Mouse (Mus musculus) forebrain, embryonic 11.5 days (tissue): ENCODE data around the gene Prss48. TPM values are rescaled to one million over a fixed set of nuclear protein-coding genes. Genes with fewer than 3 reads are reported as not detected.

ENCODE experiments used
- ATAC-seq: fragments of 200-750 bp; cut with Nextera tagmentation; replicated peaks from 2 replicates; pipeline ENCODE4 v1.8.0; 2017; ENCODE audit warnings: moderate TSS enrichment; ENCODE audit not compliant: low FRiP score
- DNase-seq: peaks from one replicate; pipeline ENCODE4 v3.0.0-alpha.2; 2017; ENCODE audit warnings: low spot score
- H3K27ac ChIP-seq: fragments of 300-500 bp; sonication (generic); 2 replicates; pipeline ENCODE4 v1.5.1; 2014; ENCODE audit warnings: low read depth, low read length
- H3K27me3 ChIP-seq: fragments of 300-500 bp; sonication (generic); 2 replicates; pipeline ENCODE4 v1.6.1; 2014; ENCODE audit warnings: mild to moderate bottlenecking, low read length, mixed read lengths; ENCODE audit not compliant: control insufficient read depth, insufficient read depth
- H3K36me3 ChIP-seq: fragments of 300-500 bp; sonication (generic); 2 replicates; pipeline ENCODE4 v1.6.1; 2014; ENCODE audit warnings: mild to moderate bottlenecking, low read length, moderate library complexity, mixed read lengths; ENCODE audit not compliant: control insufficient read depth, insufficient read depth
- H3K4me1 ChIP-seq: fragments of 300-500 bp; sonication (generic); replicated peaks from 2 replicates; pipeline ENCODE4 v1.6.1; 2014; ENCODE audit warnings: low read length, mixed read lengths; ENCODE audit not compliant: control insufficient read depth, insufficient read depth
- H3K4me2 ChIP-seq: fragments of 300-500 bp; sonication (generic); 2 replicates; pipeline ENCODE4 v1.6.1; 2014; ENCODE audit warnings: low read depth, mild to moderate bottlenecking, low read length, moderate library complexity, mixed read lengths; ENCODE audit not compliant: severe bottlenecking
- H3K4me3 ChIP-seq: fragments of 300-500 bp; sonication (generic); 2 replicates; pipeline ENCODE4 v1.5.1; 2014; ENCODE audit warnings: low read depth, low read length
- H3K9ac ChIP-seq: fragments of 300-500 bp; sonication (generic); 2 replicates; pipeline ENCODE4 v1.6.1; 2014; ENCODE audit warnings: low read length
- H3K9me3 ChIP-seq: fragments of 300-500 bp; sonication (generic); 2 replicates; pipeline ENCODE4 v1.6.1; 2016; ENCODE audit warnings: low read length, mixed read lengths; ENCODE audit not compliant: control insufficient read depth
- WGBS: fragments of 180-500 bp; shearing (Covaris S2); extraction: QIAGEN DNeasy Blood & Tissue Kit; methylation state at CpG from one replicate; pipeline ENCODE4 v1.1.7; 2014; 5-methylcytosine and 5-hydroxymethylcytosine counted together
- polyA plus RNA-seq: library from polyadenylated mRNA; unstranded; fragments of >200 nt; fragmentation: Nextera tagmentation; extraction: Ambion mirVana; gene quantifications from 2 replicates; pipeline ENCODE4 v1.2.1, GENCODE M21; 2014

Gene Prss48
- polyA plus RNA-seq: 0.29 TPM in 1 of 2 replicates, not detected in the other

- no peak within 1 kb of the TSS for H3K4me3 ChIP-seq
- H3K27me3 ChIP-seq: no peaks in the 10 kb centered on the region
- ATAC-seq (no peak), DNase-seq (peak; percentile 56)
- no peak within 1 kb of the TSS for H3K27ac ChIP-seq
- no peaks in the 10 kb centered on the region for H3K36me3 ChIP-seq
- no peaks in the 10 kb centered on the region for H3K9me3 ChIP-seq
- H3K4me2 ChIP-seq: no peak within 1 kb of the TSS
- no peak within 1 kb of the TSS for H3K9ac ChIP-seq
- WGBS: 78% methylated on average over 17 of the region's 17 CpGs
- H3K4me1 ChIP-seq: no peaks in the 10 kb centered on the region
Measured at GRCm38 (mm10) chr3:86002423-86002822, at the start of gene Prss48. Prss48 (minus strand) TSS chr3:86002491.

GRCm38 (mm10) chr3:86049041-86049440 lies 46.8 kb upstream of the Prss48 start:
- ATAC-seq: no peak
- Histone ChIP-seq H3K27ac (no peak overlapping the region), H3K9me3 (no peaks in the 10 kb centered on the region; the same call in 1 of the 2 replicates), H3K27me3 (no peaks in the 10 kb centered on the region), H3K36me3 (no peaks in the 10 kb centered on the region), H3K9ac (no peak overlapping the region), H3K4me1 (no peaks in the 10 kb centered on the region), H3K4me3 (no peak overlapping the region), H3K4me2 (no peak overlapping the region)
- WGBS: 80% methylated on average over 2 of the region's 2 CpGs
- DNase-seq: no peak

GRCm38 (mm10) chr3:86047686-86048408 lies 45.6 kb upstream of the Prss48 start:
- Histone ChIP-seq H3K4me2 (no peak overlapping the region), H3K4me3 (no peak overlapping the region), H3K27ac (no peak overlapping the region), H3K27me3 (no peaks in the 10 kb centered on the region), H3K36me3 (no peaks in the 10 kb centered on the region), H3K4me1 (no peaks in the 10 kb centered on the region), H3K9me3 (no peaks in the 10 kb centered on the region; the same call in 1 of the 2 replicates), H3K9ac (no peak overlapping the region)
- 95% methylated on average over 9 of the region's 9 CpGs for WGBS
- ATAC-seq (no peak), DNase-seq (no peak)

DNA sequence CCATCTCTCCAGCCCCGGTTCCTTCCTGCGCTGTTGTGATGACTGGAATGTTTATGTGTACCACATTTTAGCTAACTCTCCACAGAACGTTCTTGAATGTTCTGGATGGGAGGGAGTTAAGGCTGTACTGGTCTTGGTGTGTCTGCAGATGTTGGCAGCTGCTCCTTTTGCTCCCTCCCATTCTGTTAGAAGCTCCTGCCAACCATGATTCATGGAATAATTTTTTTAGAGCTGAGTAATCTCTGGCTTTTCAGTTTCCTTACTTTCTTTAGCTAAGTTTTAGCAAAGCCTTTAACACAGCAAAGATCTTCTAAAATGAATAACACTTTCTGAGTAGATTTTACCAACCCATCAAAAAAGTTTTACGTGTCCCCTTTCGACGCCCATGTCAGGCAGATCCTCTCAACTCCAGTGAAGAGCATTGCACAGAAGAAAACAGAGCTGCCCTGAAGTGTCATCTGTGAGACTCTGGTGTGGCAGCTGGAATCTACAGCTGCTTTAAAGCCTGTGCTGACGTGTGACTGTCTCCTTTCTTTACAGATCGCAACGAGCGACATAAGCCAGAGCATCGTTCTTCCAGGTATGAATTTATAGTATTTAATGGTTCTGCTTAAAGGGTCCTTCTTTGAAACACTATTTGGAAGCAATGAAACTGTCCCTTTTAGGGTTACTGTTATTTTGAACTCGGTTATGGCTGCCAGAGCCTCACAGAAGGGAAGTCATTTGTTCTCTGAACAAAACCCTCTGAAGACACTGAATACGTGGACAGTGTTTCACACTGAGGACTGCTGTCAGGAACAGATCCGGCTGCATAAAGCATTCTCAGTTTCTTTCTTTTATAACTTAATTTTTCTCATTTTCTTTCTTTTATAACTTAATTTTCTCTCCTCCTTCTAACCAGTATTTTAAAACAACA lies 38.3 kb upstream of the Prss48 start:
- Histone ChIP-seq H3K4me1 (no peaks in the 10 kb centered on the region), H3K9ac (no peak overlapping the region), H3K4me2 (no peak overlapping the region), H3K4me3 (no peak overlapping the region), H3K36me3 (no peaks in the 10 kb centered on the region), H3K9me3 (no peaks in the 10 kb centered on the region), H3K27me3 (no peaks in the 10 kb centered on the region), H3K27ac (no peak overlapping the region)
- ATAC-seq (no peak), DNase-seq (no peak)
- WGBS: 80% methylated on average over 14 of the region's 14 CpGs

GRCm38 (mm10) chr3:86038648-86039047 lies 36.4 kb upstream of the Prss48 start:
- Histone ChIP-seq H3K4me3 (no peak overlapping the region), H3K36me3 (no peaks in the 10 kb centered on the region), H3K9ac (no peak overlapping the region), H3K4me2 (no peak overlapping the region), H3K27ac (no peak overlapping the region), H3K4me1 (no peaks in the 10 kb centered on the region), H3K27me3 (no peaks in the 10 kb centered on the region), H3K9me3 (no peaks in the 10 kb centered on the region)
- ATAC-seq (no peak), DNase-seq (no peak)
- 54% methylated on average over 3 of the region's 3 CpGs for WGBS

DNA sequence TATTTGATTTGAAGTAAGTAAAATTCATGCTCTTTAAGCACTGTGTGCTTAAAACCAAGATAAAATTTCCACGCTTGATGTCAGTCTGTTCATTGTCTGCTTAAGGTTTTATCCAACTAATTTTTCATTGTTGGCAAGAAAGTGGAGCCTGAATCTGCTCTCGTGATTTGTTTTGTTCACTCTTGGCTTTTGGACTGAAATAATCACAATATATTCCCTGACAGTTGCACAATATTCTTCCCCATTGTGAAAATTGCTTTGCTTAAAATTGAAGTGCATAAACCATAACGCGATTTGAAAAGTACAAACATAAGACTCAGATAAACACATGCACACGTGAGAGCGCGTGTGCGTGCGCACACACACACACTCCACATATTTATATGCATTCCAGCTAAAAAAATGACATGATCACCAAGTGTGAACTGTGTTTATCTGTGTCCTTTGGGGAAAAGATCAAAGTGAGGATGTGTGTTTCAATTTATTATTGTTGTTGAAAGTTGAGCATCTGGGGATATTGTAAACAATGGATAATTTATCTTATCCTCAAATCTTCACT lies 35.7 kb upstream of the Prss48 start:
- Histone ChIP-seq H3K4me3 (no peak overlapping the region), H3K27ac (no peak overlapping the region), H3K4me1 (no peaks in the 10 kb centered on the region), H3K36me3 (no peaks in the 10 kb centered on the region), H3K9ac (no peak overlapping the region), H3K27me3 (no peaks in the 10 kb centered on the region), H3K9me3 (no peaks in the 10 kb centered on the region), H3K4me2 (no peak overlapping the region)
- DNase-seq: no peak
- 92% methylated on average over 9 of the region's 9 CpGs for WGBS
- no peak for ATAC-seq

DNA sequence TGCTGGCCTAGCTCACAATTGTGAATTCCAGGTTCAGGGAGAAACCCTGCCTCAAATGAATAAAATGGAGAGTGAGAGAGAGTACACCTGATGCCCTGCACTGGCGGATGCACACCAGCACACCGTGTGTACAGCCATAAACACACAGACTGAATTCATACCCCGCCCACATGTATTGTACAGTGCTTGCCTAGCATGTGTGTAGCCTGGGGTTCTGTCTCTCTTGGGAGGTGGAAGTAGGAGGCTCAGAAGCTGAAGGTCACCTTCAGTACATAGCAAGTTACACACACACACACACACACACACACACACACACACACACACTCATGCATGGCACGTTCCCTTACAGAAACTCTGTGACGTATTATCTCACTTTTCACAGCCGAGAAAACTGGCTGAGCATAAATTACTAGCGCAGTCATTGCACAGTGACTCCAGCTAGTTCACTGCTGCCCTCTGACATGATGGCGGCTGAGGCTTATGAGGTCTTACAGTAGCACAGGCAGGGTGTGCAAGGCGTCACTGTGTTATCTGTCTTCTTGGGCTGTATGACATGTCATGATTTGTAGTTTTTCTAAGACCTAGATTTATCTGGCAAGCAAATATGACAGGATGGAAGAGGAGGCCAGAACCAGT lies 31.3 kb upstream of the Prss48 start:
- Histone ChIP-seq H3K9me3 (no peaks in the 10 kb centered on the region), H3K27me3 (no peaks in the 10 kb centered on the region), H3K4me2 (no peak overlapping the region), H3K4me1 (no peaks in the 10 kb centered on the region), H3K27ac (no peak overlapping the region), H3K4me3 (no peak overlapping the region), H3K9ac (no peak overlapping the region), H3K36me3 (no peaks in the 10 kb centered on the region)
- DNase-seq: no peak
- ATAC-seq: no peak
- 88% methylated on average over 9 of the region's 9 CpGs for WGBS

GRCm38 (mm10) chr3:86030566-86030965 lies 28.3 kb upstream of the Prss48 start:
- H3K27ac ChIP-seq: no peak overlapping the region
- H3K36me3 ChIP-seq: no peaks in the 10 kb centered on the region
- no peaks in the 10 kb centered on the region for H3K9me3 ChIP-seq
- DNase-seq: no peak
- no peak overlapping the region for H3K4me2 ChIP-seq
- 81% methylated on average over 4 of the region's 4 CpGs for WGBS
- no peaks in the 10 kb centered on the region for H3K27me3 ChIP-seq
- no peak overlapping the region for H3K4me3 ChIP-seq
- H3K9ac ChIP-seq: no peak overlapping the region
- H3K4me1 ChIP-seq: no peaks in the 10 kb centered on the region
- no peak for ATAC-seq
